Mouse (Mus musculus) forebrain, embryonic 10.5 days (tissue): Measurements from ENCODE around the gene Gtf2b. TPM values are rescaled to one million over a fixed set of nuclear protein-coding genes. Genes with fewer than 3 reads are reported as not detected.

ENCODE experiments used
- DNase-seq: peaks from one replicate; pipeline ENCODE4 v3.0.0-alpha.2; 2017; ENCODE audit warnings: low spot score; ENCODE audit errors: extremely low spot score
- H3K27ac ChIP-seq: fragments of 300-500 bp; sonication (generic); 2 replicates; pipeline ENCODE4 v1.5.1; 2016; ENCODE audit warnings: mild to moderate bottlenecking
- H3K27me3 ChIP-seq: fragments of 300-500 bp; sonication (generic); 2 replicates; pipeline ENCODE4 v1.6.1; 2016; ENCODE audit warnings: mild to moderate bottlenecking; ENCODE audit not compliant: poor library complexity, severe bottlenecking
- H3K36me3 ChIP-seq: fragments of 300-500 bp; sonication (generic); replicated peaks from 2 replicates; pipeline ENCODE4 v1.6.1; 2016; ENCODE audit warnings: mild to moderate bottlenecking, moderate library complexity
- H3K4me1 ChIP-seq: fragments of 300-500 bp; sonication (generic); 2 replicates; pipeline ENCODE4 v1.6.1; 2016
- H3K4me3 ChIP-seq: fragments of 300-500 bp; sonication (generic); 2 replicates; pipeline ENCODE4 v1.5.1; 2016; ENCODE audit warnings: mild to moderate bottlenecking, moderate library complexity
- H3K9me3 ChIP-seq: fragments of 300-500 bp; sonication (generic); 2 replicates; pipeline ENCODE4 v1.6.1; 2016; ENCODE audit warnings: mild to moderate bottlenecking, moderate library complexity
- WGBS: fragments of 180-500 bp; shearing (Covaris S2); methylation state at CpG from one replicate; pipeline ENCODE4 v1.1.7; 2016; 5-methylcytosine and 5-hydroxymethylcytosine counted together
- polyA plus RNA-seq: library from polyadenylated mRNA; unstranded; fragments of >200 nt; fragmentation: Nextera tagmentation; extraction: Ambion mirVana; gene quantifications from 2 replicates; pipeline ENCODE4 v1.2.1, GENCODE M21; 2016

Gtf2b gene
- polyA plus RNA-seq: 87.3 and 88.2 TPM in 2 replicates

- under 1% methylated on average over 64 of the region's 64 CpGs for WGBS
- Histone ChIP-seq H3K4me3 (peak within 1 kb of the TSS; percentile 67), H3K9me3 (no peaks in the 10 kb centered on the region), H3K36me3 (no peaks in the 10 kb centered on the region), H3K4me1 (peaks cover 16% of the 10 kb centered on the region), H3K27me3 (no peaks in the 10 kb centered on the region), H3K27ac (peak within 1 kb of the TSS; percentile 95)
- DNase-seq: peak; percentile 93
These were observed at the start of gene Gtf2b for GRCm38 (mm10) chr3:142764995-142765777. TSS of gene Gtf2b (plus strand) at chr3:142765045.

GRCm38 (mm10) chr3:142725481-142725880 lies 39.4 kb upstream of the Gtf2b start:
- Histone ChIP-seq H3K27me3 (no peaks in the 10 kb centered on the region), H3K4me3 (no peak overlapping the region), H3K27ac (no peak overlapping the region), H3K4me1 (no peaks in the 10 kb centered on the region), H3K9me3 (no peaks in the 10 kb centered on the region), H3K36me3 (peaks cover 10% of the 10 kb centered on the region; the same call in 1 of the 2 replicates)
- 87% methylated on average over 2 of the region's 2 CpGs for WGBS
- DNase-seq: no peak

DNA sequence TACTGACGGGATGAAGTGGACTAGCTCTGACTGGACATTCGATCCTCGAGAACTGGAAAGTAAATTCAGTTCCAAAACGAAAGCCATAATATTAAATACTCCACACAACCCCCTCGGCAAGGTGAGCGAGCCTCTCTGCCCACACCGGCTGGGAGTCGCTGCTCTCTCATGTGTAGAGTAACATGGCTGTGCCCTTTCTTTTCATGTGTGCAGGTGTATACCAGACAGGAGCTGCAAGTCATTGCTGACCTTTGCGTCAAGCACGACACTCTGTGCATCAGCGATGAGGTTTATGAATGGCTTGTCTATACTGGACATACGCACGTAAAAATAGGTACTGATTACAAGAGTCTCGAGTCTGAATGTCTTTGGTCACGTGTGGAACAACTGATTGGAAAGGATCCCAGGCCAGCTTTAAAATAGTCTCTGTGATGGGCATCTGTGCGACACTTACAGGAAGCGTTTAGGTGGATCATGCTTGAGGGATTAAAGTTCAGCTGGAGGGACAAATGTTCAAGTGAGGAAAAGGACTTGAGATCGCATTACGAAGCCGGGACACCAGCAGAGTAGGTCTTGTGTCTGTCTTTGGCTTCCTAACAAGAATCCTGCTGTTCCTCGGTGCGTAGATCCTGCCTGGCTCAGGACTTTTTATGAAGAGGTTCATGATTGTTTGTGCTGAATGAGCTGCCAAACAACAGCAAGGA lies 38.7 kb upstream of the Gtf2b start:
- Histone ChIP-seq H3K27me3 (no peaks in the 10 kb centered on the region), H3K27ac (no peak overlapping the region), H3K36me3 (peaks cover 10% of the 10 kb centered on the region; the same call in 1 of the 2 replicates), H3K4me1 (no peaks in the 10 kb centered on the region), H3K9me3 (no peaks in the 10 kb centered on the region), H3K4me3 (no peak overlapping the region)
- DNase-seq: no peak
- whole genome bisulfite sequencing: 91% methylated on average over 22 of the region's 22 CpGs

GRCm38 (mm10) chr3:142734291-142734690 lies 30.6 kb upstream of the Gtf2b start:
- Histone ChIP-seq H3K4me3 (no peak overlapping the region), H3K36me3 (0 out of 2 replicates have a peak, but pooled peaks cover 2% of the 10 kb centered on the region), H3K4me1 (no peaks in the 10 kb centered on the region), H3K27ac (no peak overlapping the region), H3K9me3 (no peaks in the 10 kb centered on the region), H3K27me3 (no peaks in the 10 kb centered on the region)
- 90% methylated on average over 12 of the region's 12 CpGs for WGBS
- DNase-seq: no peak

GRCm38 (mm10) chr3:142740896-142741295 lies 23.9 kb upstream of the Gtf2b start:
- no peak overlapping the region for H3K27ac ChIP-seq
- H3K4me1 ChIP-seq: no peaks in the 10 kb centered on the region
- WGBS: 92% methylated on average over 7 of the region's 7 CpGs
- DNase-seq: no peak
- H3K9me3 ChIP-seq: no peaks in the 10 kb centered on the region
- 0 out of 2 replicates have a peak, but pooled peaks cover 2% of the 10 kb centered on the region for H3K36me3 ChIP-seq
- no peaks in the 10 kb centered on the region for H3K27me3 ChIP-seq
- H3K4me3 ChIP-seq: no peak overlapping the region

DNA sequence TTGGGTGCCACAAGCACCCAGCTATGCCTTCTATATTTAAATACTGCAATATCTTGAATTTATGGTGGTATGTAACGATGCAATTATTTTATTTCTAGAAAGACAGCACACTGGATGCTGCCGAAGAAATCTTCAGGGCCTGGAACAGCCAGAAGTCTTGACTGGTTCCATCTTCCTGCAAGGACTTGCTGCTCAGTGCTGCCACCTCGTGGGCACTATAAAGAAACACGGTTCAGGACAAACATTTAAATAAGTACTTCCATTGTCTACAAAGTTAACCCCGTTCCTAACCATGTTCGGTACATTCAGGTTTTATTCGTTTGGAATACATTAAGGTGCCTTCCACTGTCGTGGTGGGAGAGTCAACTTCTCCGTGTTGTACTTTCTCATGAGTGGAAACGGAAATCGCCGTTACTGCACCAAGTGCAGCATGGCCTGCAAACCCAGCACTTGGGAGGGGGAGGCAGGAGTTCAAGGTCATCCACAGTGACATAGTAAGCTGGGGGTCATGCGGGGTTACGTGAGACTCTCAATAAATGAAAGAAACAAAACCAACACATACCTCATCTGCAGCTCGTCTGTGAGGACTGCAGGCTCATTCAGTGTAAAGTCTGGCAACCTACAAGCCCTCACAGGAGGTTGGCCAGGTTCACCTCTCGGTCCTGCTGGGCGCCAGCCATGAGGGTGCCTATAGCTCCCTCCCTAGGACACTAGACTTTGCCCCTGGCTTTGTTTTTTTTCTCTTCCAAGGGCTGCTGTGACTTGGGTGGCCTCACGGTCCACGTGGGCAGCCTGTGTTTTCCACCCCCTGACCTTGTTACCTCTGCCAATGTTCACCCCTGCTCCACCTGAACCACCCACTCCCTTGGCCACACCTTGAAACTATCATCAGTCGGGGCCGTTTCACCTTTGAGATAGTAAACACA lies 20.6 kb upstream of the Gtf2b start:
- no peak overlapping the region for H3K4me3 ChIP-seq
- H3K4me1 ChIP-seq: no peaks in the 10 kb centered on the region
- H3K27ac ChIP-seq: no peak overlapping the region
- WGBS: 62% methylated on average over 21 of the region's 21 CpGs
- peak; percentile 51 for DNase-seq
- no peaks in the 10 kb centered on the region for H3K9me3 ChIP-seq
- no peaks in the 10 kb centered on the region for H3K27me3 ChIP-seq
- H3K36me3 ChIP-seq: no peaks in the 10 kb centered on the region

- 91% methylated on average over 2 of the region's 2 CpGs for WGBS
- no peak overlapping the region for H3K27ac ChIP-seq
- H3K9me3 ChIP-seq: no peaks in the 10 kb centered on the region
- DNase-seq: no peak
- no peaks in the 10 kb centered on the region for H3K27me3 ChIP-seq
- H3K4me1 ChIP-seq: no peaks in the 10 kb centered on the region
- no peaks in the 10 kb centered on the region for H3K36me3 ChIP-seq
- H3K4me3 ChIP-seq: no peak overlapping the region
These were observed 19.8 kb upstream of the Gtf2b start for GRCm38 (mm10) chr3:142745076-142745475.

- no peaks in the 10 kb centered on the region for H3K36me3 ChIP-seq
- no peaks in the 10 kb centered on the region for H3K4me1 ChIP-seq
- H3K9me3 ChIP-seq: no peaks in the 10 kb centered on the region
- no peak for DNase-seq
- no peaks in the 10 kb centered on the region for H3K27me3 ChIP-seq
- no peak overlapping the region for H3K4me3 ChIP-seq
- H3K27ac ChIP-seq: no peak overlapping the region
- WGBS: 97% methylated on average over 7 of the region's 7 CpGs
These were observed 17.2 kb upstream of the Gtf2b start for GRCm38 (mm10) chr3:142747673-142748072.

- no peak for DNase-seq
- Histone ChIP-seq H3K27ac (no peak overlapping the region), H3K27me3 (no peaks in the 10 kb centered on the region), H3K36me3 (no peaks in the 10 kb centered on the region), H3K9me3 (no peaks in the 10 kb centered on the region), H3K4me3 (no peak overlapping the region), H3K4me1 (no peaks in the 10 kb centered on the region)
- 87% methylated on average over 16 of the region's 16 CpGs for WGBS
These were observed 15.7 kb upstream of the Gtf2b start for GRCm38 (mm10) chr3:142749131-142749530.

GRCm38 (mm10) chr3:142755132-142755867 lies 9.5 kb upstream of the Gtf2b start:
- no peak for DNase-seq
- Histone ChIP-seq H3K27me3 (no peaks in the 10 kb centered on the region), H3K27ac (no peak overlapping the region), H3K4me3 (no peak overlapping the region), H3K36me3 (no peaks in the 10 kb centered on the region), H3K9me3 (no peaks in the 10 kb centered on the region), H3K4me1 (no peaks in the 10 kb centered on the region)
- 93% methylated on average over 18 of the region's 18 CpGs for WGBS

GRCm38 (mm10) chr3:142757841-142758240 lies 7.0 kb upstream of the Gtf2b start:
- Histone ChIP-seq H3K4me3 (no peak overlapping the region), H3K4me1 (no peaks in the 10 kb centered on the region), H3K27me3 (no peaks in the 10 kb centered on the region), H3K9me3 (no peaks in the 10 kb centered on the region), H3K27ac (no peak overlapping the region), H3K36me3 (no peaks in the 10 kb centered on the region)
- WGBS: 70% methylated on average over 12 of the region's 12 CpGs
- DNase-seq: no peak

DNA sequence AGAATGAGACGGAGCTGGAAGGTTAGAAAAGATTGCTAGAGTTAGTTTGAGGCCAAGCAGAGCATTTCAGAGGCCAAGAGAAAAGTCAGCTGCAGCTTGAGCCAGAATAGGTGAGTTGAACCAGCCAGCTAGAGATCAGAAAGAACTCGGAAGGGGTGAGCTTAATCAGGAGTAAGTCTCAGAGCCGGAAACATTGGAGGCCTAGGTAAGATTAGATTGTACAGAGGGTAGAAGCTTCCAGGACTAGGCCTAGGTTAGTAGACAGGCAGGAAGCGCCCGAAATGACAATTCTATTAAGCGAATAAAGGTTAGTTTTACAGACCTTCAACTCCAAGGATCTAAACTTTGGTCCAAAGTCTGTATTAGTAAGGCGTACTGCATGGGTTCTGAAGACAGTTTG lies 6.3 kb upstream of the Gtf2b start:
- no peak overlapping the region for H3K27ac ChIP-seq
- no peaks in the 10 kb centered on the region for H3K27me3 ChIP-seq
- no peaks in the 10 kb centered on the region for H3K9me3 ChIP-seq
- DNase-seq: no peak
- no peak overlapping the region for H3K4me3 ChIP-seq
- WGBS: 86% methylated on average over 7 of the region's 7 CpGs
- H3K4me1 ChIP-seq: no peaks in the 10 kb centered on the region
- no peaks in the 10 kb centered on the region for H3K36me3 ChIP-seq
